Mouse (Mus musculus): ENCODE measurements around the gene Snu13.

Snu13 gene

DNA sequence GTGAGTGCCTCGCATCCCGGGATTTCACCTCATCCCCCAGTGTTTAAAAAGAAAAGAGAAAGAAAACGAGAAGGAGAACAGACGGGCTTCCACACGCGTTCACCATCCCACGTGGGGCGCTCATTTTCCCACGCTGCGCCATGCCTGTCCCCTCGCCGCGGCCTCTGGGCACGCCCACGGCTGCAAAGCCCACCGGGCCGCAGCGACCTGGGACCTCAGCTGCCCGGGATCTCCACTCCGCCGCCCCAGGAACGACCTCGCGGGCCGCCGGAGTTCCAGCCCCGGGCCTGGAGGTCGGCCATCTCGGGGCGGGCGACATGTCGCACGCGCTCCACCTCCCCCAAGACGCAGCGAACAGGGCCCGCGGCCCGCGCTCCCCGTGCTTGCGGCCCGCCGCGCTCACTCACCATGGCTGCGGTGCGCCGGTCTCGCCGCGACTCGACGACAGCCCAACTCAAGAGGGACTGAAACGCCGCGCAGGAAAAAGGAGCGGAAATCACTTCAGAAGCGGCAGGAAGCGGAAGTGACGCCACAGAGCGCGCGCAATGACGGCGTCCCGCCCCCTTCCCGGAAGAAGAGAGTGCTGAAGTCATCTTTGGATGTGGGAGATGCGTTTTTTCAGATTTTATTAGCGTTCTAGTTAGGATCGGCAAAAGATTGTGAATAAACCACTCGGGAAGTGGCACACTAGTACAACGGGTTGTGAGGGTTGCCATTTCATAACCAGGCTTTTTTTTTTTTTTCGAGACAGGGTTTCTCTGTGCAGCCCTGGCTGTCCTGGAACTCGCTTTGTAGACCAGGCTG lies at the start of gene Snu13:
Gene Snu13, minus strand, starts transcription at position 519 of the 804 bp plus-strand sequence.
- DNase-seq (ENCODE audit: low spot score in 2 of 2), result peak; percentile 87 to 88

DNA sequence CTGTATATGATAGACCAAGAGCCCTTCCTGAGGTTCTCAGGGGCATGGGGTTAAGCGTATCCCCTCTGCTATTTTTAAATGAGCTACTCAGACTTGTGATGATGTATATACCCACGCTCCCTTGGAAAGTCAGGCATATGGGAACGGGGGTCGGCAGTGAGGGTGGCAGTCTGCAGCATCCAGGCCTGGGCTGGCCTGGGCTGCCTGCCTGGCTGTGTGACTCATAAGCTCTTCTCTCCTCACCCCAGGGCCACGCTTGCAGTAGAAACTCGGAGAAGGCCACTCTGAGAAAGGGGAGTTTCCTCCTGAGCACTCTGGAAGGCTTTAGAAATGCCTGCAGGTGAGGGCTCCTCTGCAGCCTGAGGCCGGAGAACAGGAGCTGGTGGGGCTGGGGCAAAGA lies 43.7 kb upstream of the Snu13 start:
- no peak for DNase-seq (ENCODE audit: low spot score in 2 of 2)

DNA sequence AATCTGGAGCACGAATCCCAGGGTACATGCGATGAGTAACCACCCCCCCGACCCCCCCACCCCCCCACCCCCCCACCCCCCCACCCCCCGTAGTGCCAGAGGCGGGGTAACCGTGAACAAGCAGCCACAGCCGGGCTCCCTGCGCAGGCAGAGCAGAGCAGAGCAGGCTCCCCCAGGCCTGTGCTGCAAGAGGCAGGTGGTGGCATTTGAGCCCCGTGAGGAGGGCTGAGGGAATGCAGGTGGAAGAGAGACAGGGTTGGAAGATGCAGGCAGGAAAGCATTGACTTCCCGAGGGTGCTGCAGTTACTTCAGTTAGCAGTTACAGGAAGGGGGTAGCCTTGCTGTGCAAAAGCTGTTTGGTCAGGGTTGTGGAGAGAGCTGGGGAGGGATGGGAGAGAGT lies 39.9 kb upstream of the Snu13 start:
- peak in 1 of 2 experiments; percentile 29 for DNase-seq (ENCODE audit: low spot score in 2 of 2)

DNA sequence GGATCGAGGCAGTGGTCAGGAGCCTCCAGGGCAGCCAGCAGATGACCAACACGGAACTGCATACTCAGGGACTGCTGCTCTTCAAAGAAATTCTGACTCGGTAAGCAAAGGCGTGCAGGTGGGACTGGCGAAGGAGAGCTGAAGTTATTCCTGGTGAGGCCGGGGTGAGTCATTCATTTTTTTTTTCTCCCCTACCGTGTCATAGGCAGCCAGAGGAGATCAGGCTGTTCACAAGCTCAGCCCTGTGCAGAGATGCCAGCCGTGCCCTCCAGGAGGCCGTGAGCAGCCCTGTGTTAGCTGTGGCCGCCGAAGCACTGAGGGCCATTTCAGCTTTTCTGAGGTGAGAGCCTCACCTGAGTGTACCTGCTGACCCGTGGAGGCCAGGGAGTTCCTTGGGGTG lies 38.7 kb upstream of the Snu13 start:
- DNase-seq (ENCODE audit: low spot score in 2 of 2), result peak in 1 of 2 experiments; percentile 34

DNA sequence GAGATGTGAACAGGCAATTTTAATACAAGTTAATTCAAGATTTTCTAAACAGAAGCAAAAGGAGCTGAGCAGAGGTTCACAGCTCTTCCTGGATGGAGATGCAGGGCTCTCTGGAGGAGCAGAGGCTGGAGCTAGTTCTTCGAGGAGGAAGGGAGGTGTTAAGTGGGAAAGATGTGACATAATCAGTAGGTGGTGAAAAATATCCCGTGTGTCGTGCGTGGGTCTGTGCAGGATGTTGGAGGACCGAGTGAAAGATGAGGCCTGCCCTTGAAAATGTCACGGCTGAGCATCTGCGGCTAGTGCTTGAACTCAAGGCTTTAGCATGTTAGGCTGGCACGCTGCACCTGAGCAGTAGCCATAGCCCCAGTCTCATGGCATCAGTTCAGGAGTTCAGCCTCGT lies 38.2 kb upstream of the Snu13 start:
- peak in 1 of 2 experiments; percentile 55 for DNase-seq (ENCODE audit: low spot score in 2 of 2)

DNA sequence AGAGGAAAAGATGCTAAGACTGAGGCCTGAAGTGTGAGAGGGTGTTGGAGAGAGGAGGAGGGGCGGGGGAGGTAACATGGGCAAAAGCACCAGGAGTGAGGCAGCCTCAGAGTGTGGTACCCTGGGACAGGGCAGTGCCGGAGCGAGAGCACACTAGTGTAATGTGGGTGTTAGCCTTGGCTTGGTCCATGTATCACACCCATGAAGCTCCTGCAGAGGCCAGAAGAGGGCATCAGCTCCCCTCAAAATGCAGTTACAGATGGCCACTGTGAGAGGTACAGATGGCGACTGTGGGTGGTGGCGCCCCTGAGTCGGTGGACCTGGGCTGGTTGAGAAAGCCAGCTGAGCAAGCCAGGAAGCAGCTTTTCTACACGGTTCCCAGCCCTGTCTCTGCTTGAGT lies 33.8 kb upstream of the Snu13 start:
- peak; percentile 66 to 72 for DNase-seq (ENCODE audit: low spot score in 2 of 2)

DNA sequence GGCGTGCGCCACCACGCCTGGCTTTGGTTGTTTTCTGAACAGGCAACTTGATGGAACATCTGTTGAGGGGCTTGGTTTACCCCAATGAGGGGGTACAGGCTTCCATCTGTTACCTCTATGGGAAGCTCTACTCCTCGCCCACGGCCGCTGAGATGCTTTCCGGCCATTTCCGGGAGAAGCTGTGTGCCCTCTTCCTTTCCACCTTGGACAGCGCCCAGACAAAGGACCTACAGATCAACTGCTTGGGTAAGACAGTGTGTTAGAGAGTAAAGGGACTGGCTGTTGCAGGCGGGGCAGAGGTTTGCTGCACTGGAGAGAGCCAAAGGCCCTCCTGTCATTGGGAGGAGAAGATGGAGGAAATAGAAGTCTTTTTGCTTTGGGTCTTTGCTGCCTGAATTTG lies 32.5 kb upstream of the Snu13 start:
- no peak for DNase-seq (ENCODE audit: low spot score in 2 of 2)

DNA sequence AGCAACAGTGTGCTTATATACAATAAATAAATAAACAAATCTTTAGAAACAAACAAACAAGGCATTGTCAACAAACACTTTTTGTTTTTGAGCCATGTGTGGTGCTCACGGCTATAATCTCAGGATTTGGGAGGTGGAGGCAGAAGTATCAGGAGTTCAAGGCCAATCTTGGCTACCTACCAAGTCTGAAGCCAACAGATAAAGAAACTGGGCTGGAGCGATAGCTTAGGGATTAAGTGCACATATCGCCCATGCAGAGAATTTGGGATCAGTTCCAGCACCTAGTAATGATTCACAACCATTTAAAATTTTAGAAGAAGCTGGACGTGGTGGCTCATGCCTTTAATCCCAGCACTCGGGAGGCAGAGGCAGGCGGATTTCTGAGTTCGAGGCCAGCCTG lies 26.1 kb upstream of the Snu13 start:
- DNase-seq (ENCODE audit: low spot score in 2 of 2), result no peak

DNA sequence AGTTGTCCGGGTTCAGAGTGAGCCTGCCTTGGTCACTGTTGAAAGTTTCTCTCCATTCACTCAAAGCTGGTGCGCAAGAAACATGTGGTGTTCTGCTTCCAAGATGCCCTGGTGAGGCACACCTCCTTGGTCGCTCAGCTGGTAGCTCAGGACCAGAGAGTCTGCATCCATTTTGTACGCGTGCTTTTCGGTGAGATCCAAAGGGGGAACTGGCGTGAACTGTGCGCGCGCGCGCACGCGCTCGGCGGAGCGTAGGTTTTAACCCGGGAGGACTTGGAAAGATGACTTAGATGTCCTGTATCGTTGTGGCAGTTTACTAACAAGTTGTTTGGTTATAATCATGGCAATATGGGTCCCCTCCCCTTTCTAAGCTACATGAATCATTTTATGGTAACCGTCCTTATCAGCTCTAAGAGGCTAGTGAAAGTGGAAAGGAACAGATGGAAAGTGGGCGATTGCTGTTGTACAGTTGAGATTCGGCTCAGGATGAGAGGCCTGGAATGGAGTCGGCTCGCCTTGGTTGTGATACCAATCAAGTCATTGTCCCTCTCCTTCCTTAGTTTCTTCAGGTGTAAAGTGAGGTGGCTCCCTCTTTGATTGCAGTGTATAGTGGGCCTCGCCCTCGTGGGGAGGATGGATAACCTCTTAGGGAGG lies 24.5 kb upstream of the Snu13 start:
- DNase-seq (ENCODE audit: low spot score in 2 of 2), result peak in 1 of 2 experiments; percentile 44

DNA sequence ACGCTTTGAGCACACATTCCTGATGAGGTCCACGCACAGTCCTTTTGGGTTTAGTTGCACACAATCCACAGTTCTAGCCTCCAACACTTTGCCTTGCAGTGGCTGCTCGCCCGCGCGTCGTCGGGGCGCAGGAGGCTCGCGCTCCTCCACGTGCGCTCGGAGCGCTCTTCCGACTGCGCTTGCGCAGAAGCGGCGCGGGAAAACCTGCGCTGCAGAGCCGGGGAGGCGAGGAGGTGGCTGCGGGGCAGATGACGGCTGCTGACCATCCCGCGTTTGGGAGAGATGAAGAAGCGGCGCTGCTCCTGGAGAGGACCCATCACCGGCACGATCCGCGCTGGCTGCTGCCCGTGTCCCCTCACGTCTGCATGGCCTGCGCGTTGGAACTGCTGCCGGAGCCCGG lies 22.5 kb upstream of the Snu13 start, which contains the start of gene Mei1:
Gene Mei1, plus strand, starts transcription at position 99 of the 400 bp plus-strand sequence.
- DNase-seq (ENCODE audit: low spot score in 2 of 2), result no peak

DNA sequence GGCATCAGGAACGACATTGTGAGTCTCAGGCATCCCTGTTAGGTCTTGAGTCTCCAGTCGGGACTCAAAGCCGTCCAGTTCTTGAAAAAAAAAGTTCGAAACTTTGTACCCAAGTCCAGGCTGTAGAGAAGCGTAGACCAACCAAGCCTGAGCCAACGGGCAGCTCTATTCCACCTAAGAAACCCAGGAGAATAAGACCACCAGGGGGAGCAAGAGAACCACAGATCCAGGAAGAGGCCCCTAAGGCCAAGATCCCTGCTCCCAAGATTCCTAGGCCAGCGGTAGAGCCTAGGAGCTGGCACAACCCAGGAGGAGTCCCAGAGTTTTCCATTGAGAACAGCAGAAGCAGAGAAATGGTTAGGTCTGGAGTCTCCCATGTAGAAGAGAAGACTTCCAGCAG lies 18.1 kb upstream of the Snu13 start:
- DNase-seq (ENCODE audit: low spot score in 2 of 2), result peak in 1 of 2 experiments; percentile 44

DNA sequence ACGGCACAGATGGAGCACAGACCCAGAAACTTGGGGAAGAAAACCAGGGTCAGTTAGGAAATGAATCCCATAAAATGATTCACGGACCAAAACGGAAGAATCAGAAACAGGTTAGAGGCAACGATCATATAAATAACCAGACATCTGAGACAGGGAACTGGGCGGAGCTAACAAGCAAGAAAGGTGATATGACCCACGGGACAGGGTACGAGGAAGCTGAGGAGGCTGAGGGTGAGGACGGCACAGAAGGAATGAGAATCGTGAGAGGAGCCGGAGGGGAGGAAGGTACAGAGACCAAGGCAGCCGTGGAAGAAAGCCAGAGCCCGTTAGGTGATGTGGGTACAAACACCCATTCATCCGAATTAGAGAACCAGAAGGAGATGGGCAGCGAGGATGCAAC lies 16.5 kb upstream of the Snu13 start:
- no peak for DNase-seq (ENCODE audit: low spot score in 2 of 2)

DNA sequence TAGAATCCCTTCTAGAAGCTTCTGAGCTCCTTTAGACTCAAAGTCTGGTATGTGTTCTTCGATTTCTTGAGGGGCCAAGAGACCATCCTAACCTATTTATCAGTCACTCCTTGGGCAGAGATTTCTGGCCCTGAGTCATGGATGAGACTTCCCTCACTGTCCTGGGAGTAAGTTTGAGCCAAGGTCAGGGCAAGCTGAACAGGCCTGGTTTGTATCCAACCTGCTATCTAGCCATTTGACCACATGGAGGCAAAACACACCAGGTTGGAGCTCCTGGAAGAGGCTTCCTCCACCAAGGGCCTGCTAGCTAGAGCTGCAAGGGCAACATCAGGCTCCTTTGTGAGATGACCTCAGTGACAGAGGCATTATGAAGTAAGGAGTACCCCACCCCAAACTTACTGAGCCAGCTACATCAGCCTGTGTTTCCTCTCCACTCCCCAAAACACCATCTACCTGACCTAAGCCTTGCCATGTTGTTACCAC lies 11.4 kb upstream of the Snu13 start, which contains the start of gene 4930407I10Rik:
Gene 4930407I10Rik, plus strand, starts transcription at position 433 of the 483 bp plus-strand sequence.
- DNase-seq (ENCODE audit: low spot score in 2 of 2), result no peak

DNA sequence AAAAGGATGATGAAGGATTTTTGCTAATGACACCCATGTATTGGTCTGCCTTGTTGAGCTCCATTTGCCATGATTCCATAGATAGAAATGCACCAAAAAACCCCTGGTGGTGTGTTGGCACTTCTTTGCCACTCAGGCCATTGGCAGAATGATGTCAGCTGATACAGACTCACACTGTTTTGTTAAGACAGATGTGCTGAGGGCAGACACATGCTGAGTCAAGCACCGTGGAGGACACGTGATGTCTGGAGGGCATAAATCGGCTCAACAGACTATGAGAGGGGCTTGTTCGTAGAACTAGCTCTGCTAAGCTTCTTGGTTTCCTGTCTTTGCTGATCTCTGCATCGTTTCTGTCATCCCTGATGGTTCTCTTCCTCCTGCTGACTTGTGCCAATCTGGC lies 5.1 kb upstream of the Snu13 start:
- DNase-seq (ENCODE audit: low spot score in 2 of 2), result no peak

DNA sequence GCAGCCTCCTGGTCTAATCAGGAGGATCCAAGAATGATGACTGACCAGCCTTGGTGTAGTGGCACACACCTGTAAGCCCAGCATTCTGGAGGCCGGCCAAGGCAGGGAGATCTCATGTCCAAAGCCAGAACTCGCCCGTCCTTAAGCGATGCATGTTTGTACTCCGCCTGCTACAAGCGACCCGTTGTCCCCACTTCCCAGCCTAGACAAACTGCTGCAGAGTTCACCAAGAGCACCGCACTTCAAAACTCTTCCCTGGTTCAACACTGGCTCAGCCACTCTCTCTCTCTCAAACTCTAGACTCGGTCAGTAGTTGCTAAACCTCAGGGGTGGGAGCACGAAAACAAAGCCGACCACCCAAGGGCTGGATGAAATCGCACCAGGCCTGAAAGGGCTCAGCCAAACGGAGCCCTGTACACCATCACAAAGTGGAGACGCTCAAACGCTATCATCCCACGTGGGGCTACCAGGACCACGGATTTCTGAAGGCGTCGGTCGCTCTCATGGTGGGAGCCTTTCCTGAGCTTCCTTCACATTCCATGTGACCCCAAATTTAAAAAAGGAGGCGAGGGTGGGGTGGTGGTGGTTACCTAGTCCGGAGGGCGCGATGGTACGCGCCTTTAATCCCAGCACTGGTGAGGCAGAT lies 1.0 kb downstream of the Snu13 start:
- DNase-seq (ENCODE audit: low spot score in 2 of 2), result no peak

DNA sequence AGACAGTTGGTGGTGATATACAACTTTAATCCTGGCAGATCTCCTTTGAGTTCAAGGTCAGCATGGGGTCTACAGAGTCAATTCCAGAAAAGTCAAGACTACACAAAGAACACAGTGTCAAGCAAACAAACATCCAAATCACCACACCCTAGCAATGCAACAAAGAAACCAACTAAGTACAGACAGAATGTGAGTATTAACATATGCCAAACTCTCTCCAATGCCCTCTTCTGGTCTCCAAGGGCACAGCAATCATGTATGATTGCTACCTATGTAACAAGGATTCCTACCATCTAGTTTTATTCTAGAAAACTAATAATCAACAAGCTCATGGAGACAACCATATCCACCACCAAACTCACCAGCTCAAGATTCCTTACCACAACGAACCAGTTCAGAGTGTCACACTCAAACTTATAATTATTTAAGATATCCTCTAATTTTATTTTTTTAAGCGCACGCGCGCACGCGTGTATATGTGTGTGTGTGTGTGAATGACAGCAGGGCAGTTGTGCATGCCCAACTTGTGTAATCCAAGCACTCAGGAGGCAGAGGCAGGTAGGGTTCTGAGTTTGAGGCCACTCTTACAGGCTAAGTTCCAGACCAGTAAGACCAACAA lies 3.1 kb downstream of the Snu13 start:
- DNase-seq (ENCODE audit: low spot score in 2 of 2), result no peak

DNA sequence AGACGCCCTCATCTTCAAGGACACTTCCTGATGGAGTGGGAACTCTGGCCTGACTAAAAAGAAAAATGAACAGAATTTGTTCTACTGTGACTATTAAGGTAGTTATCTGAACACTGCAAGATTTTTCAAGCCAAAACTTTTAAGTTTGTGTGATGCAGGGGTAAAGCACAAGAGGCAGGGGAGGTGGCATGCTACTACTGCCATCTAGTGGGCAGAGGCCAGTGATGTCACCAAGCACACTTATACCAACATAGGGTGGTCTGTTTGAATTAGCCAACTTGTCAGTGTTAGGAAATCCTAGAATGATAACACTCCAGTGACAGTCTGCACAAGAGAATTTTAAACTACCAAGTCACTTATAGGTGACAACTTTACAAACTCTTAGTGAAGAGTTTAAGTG lies 6.7 kb downstream of the Snu13 start:
- no peak for DNase-seq (ENCODE audit: low spot score in 2 of 2)

DNA sequence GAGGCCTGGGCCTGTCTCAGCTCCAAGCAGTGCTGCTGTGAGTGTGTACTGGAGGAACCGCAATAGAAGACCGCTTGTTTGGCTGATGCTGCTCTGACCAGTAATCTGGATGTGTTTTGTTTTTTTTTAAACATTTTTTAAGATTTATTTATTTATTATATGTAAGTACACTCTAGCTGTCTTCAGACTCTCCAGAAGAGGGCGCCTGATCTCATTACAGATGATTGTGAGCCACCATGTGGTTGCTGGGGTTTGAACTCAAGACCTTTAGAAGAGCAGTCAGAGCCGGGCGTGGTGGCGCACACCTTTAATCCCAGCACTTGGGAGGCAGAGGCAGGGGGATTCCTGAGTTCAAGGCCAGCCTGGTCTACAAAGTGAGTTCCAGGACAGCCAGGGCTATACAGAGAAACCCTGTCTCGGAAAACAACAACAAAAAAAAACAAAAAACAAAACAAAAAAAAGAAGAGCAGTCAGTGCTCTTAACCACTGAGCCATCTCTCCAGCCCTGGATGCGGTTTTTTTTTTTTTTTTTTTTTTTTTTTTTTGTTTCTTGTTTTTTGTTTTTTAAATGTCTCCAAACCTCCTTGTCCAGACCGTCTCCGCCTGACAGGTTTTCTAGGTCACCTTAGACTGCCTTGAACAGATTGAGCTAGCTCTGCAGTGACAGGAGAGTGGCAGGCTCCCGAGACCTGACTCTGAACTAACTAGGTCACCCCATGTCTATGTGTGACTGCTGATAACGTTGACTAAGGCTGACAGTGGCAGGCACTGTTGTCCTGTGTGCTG lies 11.3 kb downstream of the Snu13 start:
- DNase-seq (ENCODE audit: low spot score in 2 of 2), result no peak

DNA sequence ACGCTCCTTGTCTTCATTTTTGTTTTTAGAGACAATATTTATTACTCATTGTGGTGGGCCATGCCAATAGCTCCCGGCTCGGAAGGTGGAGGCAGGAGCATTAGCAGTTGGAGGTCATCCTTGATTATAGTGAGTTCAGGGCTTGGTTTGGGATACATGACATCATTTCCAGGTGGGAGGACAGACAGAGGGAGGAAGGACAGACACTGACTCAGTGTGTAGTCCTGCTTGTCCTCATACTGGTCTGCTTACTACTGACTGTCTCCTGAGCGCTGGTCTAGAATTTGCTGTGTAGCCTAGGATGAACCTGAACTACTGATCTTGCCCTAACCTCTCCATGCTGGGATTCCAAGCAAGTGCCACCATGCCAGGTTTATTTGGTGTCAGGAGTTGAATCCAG lies 13.6 kb downstream of the Snu13 start, which contains the start of gene Desi1:
Gene Desi1, minus strand, starts transcription at position 101 of the 400 bp plus-strand sequence.
- no peak for DNase-seq (ENCODE audit: low spot score in 2 of 2)

DNA sequence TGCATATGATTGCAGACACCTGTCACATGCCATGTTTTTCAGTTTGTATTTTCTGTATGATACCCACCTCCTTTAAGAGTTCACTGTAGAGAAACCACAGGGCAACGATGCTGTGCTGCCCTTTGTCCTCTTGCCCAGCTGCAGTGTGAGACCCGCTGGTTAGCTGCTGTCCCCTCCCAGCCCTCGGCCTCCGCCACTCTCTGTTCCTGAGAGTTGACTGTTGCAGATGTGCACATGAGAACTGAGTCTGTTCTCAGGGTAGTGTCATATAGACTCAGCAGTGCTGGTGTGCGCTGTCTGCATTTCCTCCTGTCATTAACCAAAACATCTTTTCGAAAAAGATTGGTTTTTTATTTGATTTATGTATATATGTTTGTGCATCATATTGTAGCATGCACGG lies 15.0 kb downstream of the Snu13 start:
- DNase-seq (ENCODE audit: low spot score in 2 of 2), result no peak

DNA sequence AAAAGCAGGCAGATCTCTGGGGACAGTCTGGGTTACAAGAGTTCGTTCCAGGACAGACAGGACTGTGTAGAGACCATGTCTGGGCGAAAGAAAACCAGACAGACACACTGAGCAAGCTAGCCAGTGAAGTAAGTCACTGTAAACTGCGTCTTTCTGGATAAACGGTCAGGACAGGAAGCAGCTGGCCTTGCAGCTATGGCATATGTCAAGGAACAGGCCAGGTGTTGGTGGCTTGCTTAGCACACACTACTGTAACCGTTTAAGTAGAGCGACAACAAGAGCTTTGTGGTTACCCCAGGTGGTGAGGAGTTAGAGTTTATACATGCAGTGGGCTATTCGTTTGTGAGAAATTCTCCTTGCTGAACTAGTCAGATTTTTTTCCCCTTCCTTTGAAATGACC lies 19.7 kb downstream of the Snu13 start:
- DNase-seq (ENCODE audit: low spot score in 2 of 2), result no peak
